Mouse (Mus musculus) fibroblast of lung, adult 2 months (primary cell): Measurements from ENCODE around the gene Taf4.

ENCODE experiments used
- DNase-seq: peaks from one replicate; pipeline ENCODE4 v3.0.0-alpha.2; 2011; ENCODE audit warnings: low read depth

The Taf4 gene

GRCm38 (mm10) chr2:179937091-179937490, 39.4 kb downstream of the Taf4 start:
- DNase-seq: no peak

GRCm38 (mm10) chr2:179934165-179934564, 42.3 kb downstream of the Taf4 start:
- DNase-seq: no peak

- DNase-seq: no peak
These were observed 44.7 kb downstream of the Taf4 start for GRCm38 (mm10) chr2:179931741-179932140.

GRCm38 (mm10) chr2:179929166-179929565, 47.3 kb downstream of the Taf4 start:
- DNase-seq: no peak

GRCm38 (mm10) chr2:179924038-179924437, 52.4 kb downstream of the Taf4 start:
- DNase-seq: no peak

GRCm38 (mm10) chr2:179921021-179921653, 55.3 kb downstream of the Taf4 start:
- DNase-seq: no peak

GRCm38 (mm10) chr2:179920042-179920441, 56.4 kb downstream of the Taf4 start:
- peak; percentile 54 for DNase-seq

- DNase-seq: peak; percentile 51
These were observed 59.4 kb downstream of the Taf4 start for GRCm38 (mm10) chr2:179916877-179917673.

GRCm38 (mm10) chr2:179914246-179914645, 62.2 kb downstream of the Taf4 start:
- no peak for DNase-seq

GRCm38 (mm10) chr2:179913349-179913748, 63.1 kb downstream of the Taf4 start:
- DNase-seq: no peak

GRCm38 (mm10) chr2:179912911-179913310, 63.5 kb downstream of the Taf4 start:
- no peak for DNase-seq

GRCm38 (mm10) chr2:179896949-179897348, 79.5 kb downstream of the Taf4 start:
- no peak for DNase-seq

GRCm38 (mm10) chr2:179891048-179891447, 85.4 kb downstream of the Taf4 start:
- DNase-seq: no peak

GRCm38 (mm10) chr2:179884561-179884960, 91.9 kb downstream of the Taf4 start:
- no peak for DNase-seq

- no peak for DNase-seq
These were observed 98.8 kb downstream of the Taf4 start for GRCm38 (mm10) chr2:179877551-179878215.

- peak; percentile 14 for DNase-seq
These were observed 101.3 kb downstream of the Taf4 start for GRCm38 (mm10) chr2:179875147-179875546.

GRCm38 (mm10) chr2:179873315-179873714, 103.1 kb downstream of the Taf4 start:
- DNase-seq: no peak

GRCm38 (mm10) chr2:179872724-179873123, 103.7 kb downstream of the Taf4 start:
- DNase-seq: no peak

- DNase-seq: no peak
These were observed 106.6 kb downstream of the Taf4 start for GRCm38 (mm10) chr2:179869871-179870270.

GRCm38 (mm10) chr2:179867669-179868068, 108.8 kb downstream of the Taf4 start:
- DNase-seq: no peak

GRCm38 (mm10) chr2:179865097-179865496, 111.3 kb downstream of the Taf4 start:
- DNase-seq: no peak

- DNase-seq: no peak
These were observed 113.2 kb downstream of the Taf4 start for GRCm38 (mm10) chr2:179863266-179863665.

GRCm38 (mm10) chr2:179862676-179863075, 113.8 kb downstream of the Taf4 start:
- DNase-seq: no peak
